Mouse (Mus musculus): ENCODE results near the gene S100a14. TPM values are rescaled to one million over a fixed set of nuclear protein-coding genes. Genes with fewer than 3 reads are reported as not detected.

S100a14 gene
- polyA plus RNA-seq, 1 experiment from 2014 or later, result not detected

- 0 out of 2 replicates have a peak, but pooled peaks have one; percentile 8 for ATAC-seq (replicated peaks; ENCODE audit: low FRiP score)
- peaks cover 3% of the 10 kb centered on the region; the same call in 1 of the 2 replicates for H3K4me1 ChIP-seq (replicated peaks; ENCODE audit: control insufficient read depth, insufficient read depth, low read length)
- H3K9me3 ChIP-seq (ENCODE audit: control insufficient read depth, low read length), result no peaks in the 10 kb centered on the region
- no peak within 1 kb of the TSS for H3K27ac ChIP-seq (ENCODE audit: low read depth, low read length)
- no peaks in the 10 kb centered on the region for H3K36me3 ChIP-seq (ENCODE audit: control insufficient read depth, insufficient read depth, low read length)
- H3K27me3 ChIP-seq (ENCODE audit: control insufficient read depth, insufficient read depth, low read length), result peaks cover 12% of the 10 kb centered on the region
- H3K9ac ChIP-seq (ENCODE audit: low read length), result peak within 1 kb of the TSS; percentile 33
- peak within 1 kb of the TSS; percentile 66 for H3K4me2 ChIP-seq (ENCODE audit: low read depth, low read length, severe bottlenecking)
- 4% methylated on average over 25 of the region's 25 CpGs for WGBS
- peak within 1 kb of the TSS; percentile 22 for H3K4me3 ChIP-seq (ENCODE audit: low read depth, low read length)
- no peak for DNase-seq (ENCODE audit: low spot score)
Observed at GRCm38 (mm10) chr3:90513796-90514590, 12.7 kb upstream of the S100a14 start, which contains the start of the genes S100a1 and S100a13. Gene S100a1, minus strand, starts transcription at chr3:90514392. Gene S100a13, plus strand, starts transcription at chr3:90514435.

DNA sequence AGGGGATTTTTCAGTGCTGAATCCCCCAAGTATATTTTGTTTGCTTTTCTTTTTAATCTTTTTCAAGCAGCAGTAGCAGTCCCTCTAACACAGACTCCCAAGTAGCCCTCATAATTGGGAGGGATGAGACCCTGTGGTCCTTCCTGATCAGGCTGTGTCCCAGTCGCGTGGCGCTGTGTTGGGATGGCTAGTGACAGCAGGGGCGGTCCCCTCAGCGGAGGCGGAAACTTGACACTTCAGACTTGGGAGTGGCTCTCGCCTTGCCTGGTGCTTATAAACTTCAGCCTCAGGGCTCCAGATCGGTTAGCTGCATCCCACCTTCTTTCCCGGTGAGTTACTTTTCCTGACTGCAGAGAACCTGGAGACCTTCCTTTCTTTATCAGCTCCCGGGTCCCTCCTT is 12.0 kb upstream of the S100a14 start:
- Histone ChIP-seq H3K4me3 (ENCODE audit: low read depth, low read length) (peak overlapping the region; percentile 22), H3K4me2 (ENCODE audit: low read depth, low read length, severe bottlenecking) (peak overlapping the region; percentile 66), H3K27ac (ENCODE audit: low read depth, low read length) (no peak overlapping the region), H3K27me3 (ENCODE audit: control insufficient read depth, insufficient read depth, low read length) (peaks cover 12% of the 10 kb centered on the region), H3K9ac (ENCODE audit: low read length) (peak overlapping the region; percentile 33), H3K4me1 (replicated peaks; ENCODE audit: control insufficient read depth, insufficient read depth, low read length) (peaks cover 3% of the 10 kb centered on the region; the same call in 1 of the 2 replicates), H3K9me3 (ENCODE audit: control insufficient read depth, low read length) (no peaks in the 10 kb centered on the region), H3K36me3 (ENCODE audit: control insufficient read depth, insufficient read depth, low read length) (no peaks in the 10 kb centered on the region)
- peak; percentile 68 for ATAC-seq (replicated peaks; ENCODE audit: low FRiP score)
- under 1% methylated on average over 10 of the region's 10 CpGs for WGBS
- DNase-seq (ENCODE audit: low spot score), result peak; percentile 74

GRCm38 (mm10) chr3:90515242-90515641 is 11.4 kb upstream of the S100a14 start:
- peaks cover 3% of the 10 kb centered on the region; the same call in 1 of the 2 replicates for H3K4me1 ChIP-seq (replicated peaks; ENCODE audit: control insufficient read depth, insufficient read depth, low read length)
- no peak for ATAC-seq (replicated peaks; ENCODE audit: low FRiP score)
- DNase-seq (ENCODE audit: low spot score), result no peak
- no peaks in the 10 kb centered on the region for H3K9me3 ChIP-seq (ENCODE audit: control insufficient read depth, low read length)
- H3K27me3 ChIP-seq (ENCODE audit: control insufficient read depth, insufficient read depth, low read length), result peaks cover 12% of the 10 kb centered on the region
- peak overlapping the region; percentile 22; the same call in 1 of the 2 replicates for H3K4me3 ChIP-seq (ENCODE audit: low read depth, low read length)
- WGBS, result 57% methylated on average over 1 of the region's 1 CpGs
- no peak overlapping the region for H3K27ac ChIP-seq (ENCODE audit: low read depth, low read length)
- H3K4me2 ChIP-seq (ENCODE audit: low read depth, low read length, severe bottlenecking), result peak overlapping the region; percentile 66
- H3K9ac ChIP-seq (ENCODE audit: low read length), result peak overlapping the region; percentile 33; the same call in 1 of the 2 replicates
- no peaks in the 10 kb centered on the region for H3K36me3 ChIP-seq (ENCODE audit: control insufficient read depth, insufficient read depth, low read length)

DNA sequence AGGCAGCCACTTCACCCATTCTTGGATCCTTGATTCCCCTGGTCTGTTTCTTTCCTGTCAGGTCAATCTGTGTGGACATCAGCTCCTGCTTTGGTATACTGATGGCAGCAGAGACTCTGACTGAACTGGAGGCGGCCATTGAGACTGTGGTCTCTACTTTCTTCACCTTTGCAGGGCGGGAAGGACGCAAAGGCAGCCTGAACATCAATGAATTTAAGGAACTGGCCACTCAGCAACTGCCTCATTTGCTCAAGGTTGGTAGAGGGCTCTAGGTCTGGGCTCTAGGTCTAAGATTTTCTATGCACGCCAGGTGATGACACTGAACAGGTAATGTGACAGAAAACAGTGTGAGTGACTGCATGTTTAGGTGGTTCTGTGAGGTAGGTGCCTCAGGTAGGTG is 10.9 kb upstream of the S100a14 start:
- H3K9me3 ChIP-seq (ENCODE audit: control insufficient read depth, low read length), result no peaks in the 10 kb centered on the region
- H3K9ac ChIP-seq (ENCODE audit: low read length), result no peak overlapping the region
- WGBS, result 84% methylated on average over 4 of the region's 4 CpGs
- DNase-seq (ENCODE audit: low spot score) (no peak), ATAC-seq (replicated peaks; ENCODE audit: low FRiP score) (no peak)
- peaks cover 3% of the 10 kb centered on the region; the same call in 1 of the 2 replicates for H3K4me1 ChIP-seq (replicated peaks; ENCODE audit: control insufficient read depth, insufficient read depth, low read length)
- no peak overlapping the region for H3K27ac ChIP-seq (ENCODE audit: low read depth, low read length)
- H3K4me2 ChIP-seq (ENCODE audit: low read depth, low read length, severe bottlenecking), result no peak overlapping the region
- H3K27me3 ChIP-seq (ENCODE audit: control insufficient read depth, insufficient read depth, low read length), result peaks cover 12% of the 10 kb centered on the region
- H3K4me3 ChIP-seq (ENCODE audit: low read depth, low read length), result no peak overlapping the region
- H3K36me3 ChIP-seq (ENCODE audit: control insufficient read depth, insufficient read depth, low read length), result no peaks in the 10 kb centered on the region

- Histone ChIP-seq H3K4me2 (ENCODE audit: low read depth, low read length, severe bottlenecking) (no peak overlapping the region), H3K4me1 (replicated peaks; ENCODE audit: control insufficient read depth, insufficient read depth, low read length) (peaks cover 3% of the 10 kb centered on the region; the same call in 1 of the 2 replicates), H3K27me3 (ENCODE audit: control insufficient read depth, insufficient read depth, low read length) (peaks cover 12% of the 10 kb centered on the region), H3K9me3 (ENCODE audit: control insufficient read depth, low read length) (no peaks in the 10 kb centered on the region), H3K36me3 (ENCODE audit: control insufficient read depth, insufficient read depth, low read length) (no peaks in the 10 kb centered on the region), H3K4me3 (ENCODE audit: low read depth, low read length) (no peak overlapping the region), H3K9ac (ENCODE audit: low read length) (no peak overlapping the region), H3K27ac (ENCODE audit: low read depth, low read length) (no peak overlapping the region)
- ATAC-seq (replicated peaks; ENCODE audit: low FRiP score) (no peak), DNase-seq (ENCODE audit: low spot score) (no peak)
- 85% methylated on average over 4 of the region's 4 CpGs for WGBS
Observed at GRCm38 (mm10) chr3:90517711-90518110, 8.9 kb upstream of the S100a14 start.

DNA sequence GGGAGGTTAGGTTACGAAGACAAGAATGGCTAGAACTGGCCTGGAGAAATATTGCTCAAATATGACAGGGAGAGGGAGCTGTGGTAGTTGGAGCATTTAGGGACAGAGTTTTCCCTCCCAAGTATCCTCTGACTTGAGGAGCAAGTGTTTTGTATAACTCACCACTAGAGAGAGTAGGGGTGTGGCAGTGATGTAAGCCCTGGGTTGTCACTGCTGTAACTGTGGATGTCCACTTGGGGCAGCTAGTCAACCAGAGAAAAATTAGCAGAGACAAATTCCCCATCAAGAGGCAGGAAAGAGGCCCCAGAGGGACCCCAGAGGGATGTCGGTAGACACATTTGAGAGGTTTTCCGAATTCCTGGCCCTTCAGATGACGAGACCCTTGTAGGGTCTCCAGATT is 1.2 kb upstream of the S100a14 start:
- Histone ChIP-seq H3K36me3 (ENCODE audit: control insufficient read depth, insufficient read depth, low read length) (no peaks in the 10 kb centered on the region), H3K4me1 (replicated peaks; ENCODE audit: control insufficient read depth, insufficient read depth, low read length) (no peaks in the 10 kb centered on the region), H3K4me2 (ENCODE audit: low read depth, low read length, severe bottlenecking) (no peak overlapping the region), H3K9ac (ENCODE audit: low read length) (no peak overlapping the region), H3K27ac (ENCODE audit: low read depth, low read length) (no peak overlapping the region), H3K27me3 (ENCODE audit: control insufficient read depth, insufficient read depth, low read length) (no peaks in the 10 kb centered on the region), H3K9me3 (ENCODE audit: control insufficient read depth, low read length) (no peaks in the 10 kb centered on the region; the same call in 1 of the 2 replicates), H3K4me3 (ENCODE audit: low read depth, low read length) (no peak overlapping the region)
- 72% methylated on average over 4 of the region's 4 CpGs for WGBS
- DNase-seq (ENCODE audit: low spot score) (no peak), ATAC-seq (replicated peaks; ENCODE audit: low FRiP score) (no peak)

GRCm38 (mm10) chr3:90526076-90526475 is 580 bp upstream of the S100a14 start:
- ATAC-seq (replicated peaks; ENCODE audit: low FRiP score), result no peak
- no peaks in the 10 kb centered on the region for H3K27me3 ChIP-seq (ENCODE audit: control insufficient read depth, insufficient read depth, low read length)
- H3K4me1 ChIP-seq (replicated peaks; ENCODE audit: control insufficient read depth, insufficient read depth, low read length), result no peaks in the 10 kb centered on the region
- no peak overlapping the region for H3K9ac ChIP-seq (ENCODE audit: low read length)
- H3K27ac ChIP-seq (ENCODE audit: low read depth, low read length), result no peak overlapping the region
- H3K36me3 ChIP-seq (ENCODE audit: control insufficient read depth, insufficient read depth, low read length), result no peaks in the 10 kb centered on the region
- no peak overlapping the region for H3K4me3 ChIP-seq (ENCODE audit: low read depth, low read length)
- no peak overlapping the region for H3K4me2 ChIP-seq (ENCODE audit: low read depth, low read length, severe bottlenecking)
- H3K9me3 ChIP-seq (ENCODE audit: control insufficient read depth, low read length), result no peaks in the 10 kb centered on the region; the same call in 1 of the 2 replicates
- 81% methylated on average over 2 of the region's 2 CpGs for WGBS
- no peak for DNase-seq (ENCODE audit: low spot score)

DNA sequence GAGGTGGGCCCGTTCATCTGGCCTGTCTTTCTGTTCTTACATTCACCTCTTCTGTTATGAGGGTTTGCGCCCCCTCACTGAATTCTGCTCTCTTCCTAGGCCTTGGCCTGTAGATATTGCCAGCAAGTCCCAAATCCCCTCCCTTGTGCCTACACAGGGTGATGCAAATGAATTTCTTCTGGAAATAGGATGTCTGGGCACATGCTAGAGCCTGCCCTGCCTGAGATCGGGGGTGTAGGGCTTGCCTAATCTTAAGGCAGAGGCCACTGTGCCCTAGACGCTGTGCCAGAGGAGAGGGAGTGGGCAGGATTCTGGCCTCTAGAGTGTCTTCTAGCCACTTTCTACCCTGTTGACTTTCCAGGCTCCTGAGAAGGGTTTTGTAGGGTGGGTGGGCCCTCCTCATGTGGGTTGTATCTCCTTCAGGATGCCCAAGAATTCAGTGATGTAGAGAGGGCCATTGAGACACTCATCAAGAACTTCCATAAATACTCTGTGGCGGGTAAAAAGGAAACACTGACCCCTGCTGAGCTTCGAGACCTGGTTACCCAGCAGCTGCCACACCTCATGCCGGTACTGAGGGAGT is 726 bp downstream of the S100a14 start:
- H3K4me2 ChIP-seq (ENCODE audit: low read depth, low read length, severe bottlenecking), result no peak overlapping the region
- H3K9me3 ChIP-seq (ENCODE audit: control insufficient read depth, low read length), result no peaks in the 10 kb centered on the region; the same call in 1 of the 2 replicates
- 85% methylated on average over 7 of the region's 7 CpGs for WGBS
- H3K27ac ChIP-seq (ENCODE audit: low read depth, low read length), result no peak overlapping the region
- H3K36me3 ChIP-seq (ENCODE audit: control insufficient read depth, insufficient read depth, low read length), result no peaks in the 10 kb centered on the region
- DNase-seq (ENCODE audit: low spot score) (no peak), ATAC-seq (replicated peaks; ENCODE audit: low FRiP score) (no peak)
- H3K27me3 ChIP-seq (ENCODE audit: control insufficient read depth, insufficient read depth, low read length), result no peaks in the 10 kb centered on the region
- no peak overlapping the region for H3K4me3 ChIP-seq (ENCODE audit: low read depth, low read length)
- H3K4me1 ChIP-seq (replicated peaks; ENCODE audit: control insufficient read depth, insufficient read depth, low read length), result no peaks in the 10 kb centered on the region
- H3K9ac ChIP-seq (ENCODE audit: low read length), result no peak overlapping the region
